Mouse (Mus musculus) A20 (cell line): ENCODE results near the gene 1500009C09Rik.

ENCODE experiments used
- DNase-seq: peaks from one replicate; pipeline ENCODE4 v3.0.0-alpha.2; 2011; ENCODE audit warnings: low read depth, low spot score

The 1500009C09Rik gene

GRCm38 (mm10) chr15:82308416-82308815 is 56.2 kb downstream of the 1500009C09Rik start:
- no peak for DNase-seq
